Mouse (Mus musculus) monocyte, adult 5-6 weeks (primary cell): Measurements from ENCODE around the gene Tbrg1. TPM values are rescaled to one million over a fixed set of nuclear protein-coding genes. Genes with fewer than 3 reads are reported as not detected.

ENCODE experiments used
- ATAC-seq: fragments of 153-309, 156-312 bp; replicated peaks from 2 replicates; pipeline ENCODE4 v1.8.0; 2017; ENCODE audit warnings: mild to moderate bottlenecking; ENCODE audit not compliant: low TSS enrichment, insufficient number of reproducible peaks, severe bottlenecking, poor library complexity, low FRiP score
- total RNA-seq: library from RNA; stranded (forward); fragments of 200-1000, 200-491, 200-594 nt; gene quantifications from 3 replicates; pipeline ENCODE4 v1.2.3, GENCODE M21; 2017

Gene Tbrg1
- total RNA-seq = 27.0 to 51.1 TPM (median 38.1 TPM) in 3 replicates

- peak; percentile 45 for ATAC-seq
Observed at GRCm38 (mm10) chr9:37656931-37657481, at the start of gene Tbrg1. Tbrg1 (minus strand) TSS chr9:37657312.

- no peak for ATAC-seq
Observed at GRCm38 (mm10) chr9:37689970-37690686, 33.0 kb upstream of the Tbrg1 start.

GRCm38 (mm10) chr9:37687941-37688303 lies 30.8 kb upstream of the Tbrg1 start:
- no peak for ATAC-seq

- ATAC-seq = no peak
Observed at GRCm38 (mm10) chr9:37687288-37687940, 30.3 kb upstream of the Tbrg1 start.

- no peak for ATAC-seq
Observed at GRCm38 (mm10) chr9:37681123-37681522, 24.0 kb upstream of the Tbrg1 start.

- no peak for ATAC-seq
Observed at GRCm38 (mm10) chr9:37675287-37675686, 18.2 kb upstream of the Tbrg1 start.

- ATAC-seq = no peak
Observed at GRCm38 (mm10) chr9:37670261-37670660, 13.1 kb upstream of the Tbrg1 start.

GRCm38 (mm10) chr9:37669678-37670077 lies 12.6 kb upstream of the Tbrg1 start:
- no peak for ATAC-seq

GRCm38 (mm10) chr9:37669115-37669514 lies 12.0 kb upstream of the Tbrg1 start, which contains the start of gene Panx3:
Panx3 (minus strand) TSS chr9:37669235.
- ATAC-seq = no peak

- ATAC-seq = no peak
Observed at GRCm38 (mm10) chr9:37666045-37666444, 8.9 kb upstream of the Tbrg1 start.

GRCm38 (mm10) chr9:37664604-37665003 lies 7.5 kb upstream of the Tbrg1 start:
- ATAC-seq = no peak

GRCm38 (mm10) chr9:37663210-37663609 lies 6.1 kb upstream of the Tbrg1 start:
- no peak for ATAC-seq

GRCm38 (mm10) chr9:37659413-37659812 lies 2.3 kb upstream of the Tbrg1 start:
- ATAC-seq = no peak

- ATAC-seq = 0 out of 2 replicates have a peak, but pooled peaks have one; percentile 36
Observed at GRCm38 (mm10) chr9:37656439-37656881, 652 bp downstream of the Tbrg1 start.

- no peak for ATAC-seq
Observed at GRCm38 (mm10) chr9:37655961-37656360, 1.2 kb downstream of the Tbrg1 start.

GRCm38 (mm10) chr9:37653836-37654235 lies 3.3 kb downstream of the Tbrg1 start:
- ATAC-seq = no peak

GRCm38 (mm10) chr9:37650639-37651038 lies 6.5 kb downstream of the Tbrg1 start:
- no peak for ATAC-seq

- ATAC-seq = no peak
Observed at GRCm38 (mm10) chr9:37646246-37646645, 10.9 kb downstream of the Tbrg1 start.

GRCm38 (mm10) chr9:37638721-37639120 lies 18.4 kb downstream of the Tbrg1 start:
- ATAC-seq = no peak
